Mouse (Mus musculus): ENCODE data around the gene Fam181a. TPM values are rescaled to one million over a fixed set of nuclear protein-coding genes. Genes with fewer than 3 reads are reported as not detected.

Gene Fam181a
- polyA plus RNA-seq, 1 experiment = 0.47 TPM

DNA sequence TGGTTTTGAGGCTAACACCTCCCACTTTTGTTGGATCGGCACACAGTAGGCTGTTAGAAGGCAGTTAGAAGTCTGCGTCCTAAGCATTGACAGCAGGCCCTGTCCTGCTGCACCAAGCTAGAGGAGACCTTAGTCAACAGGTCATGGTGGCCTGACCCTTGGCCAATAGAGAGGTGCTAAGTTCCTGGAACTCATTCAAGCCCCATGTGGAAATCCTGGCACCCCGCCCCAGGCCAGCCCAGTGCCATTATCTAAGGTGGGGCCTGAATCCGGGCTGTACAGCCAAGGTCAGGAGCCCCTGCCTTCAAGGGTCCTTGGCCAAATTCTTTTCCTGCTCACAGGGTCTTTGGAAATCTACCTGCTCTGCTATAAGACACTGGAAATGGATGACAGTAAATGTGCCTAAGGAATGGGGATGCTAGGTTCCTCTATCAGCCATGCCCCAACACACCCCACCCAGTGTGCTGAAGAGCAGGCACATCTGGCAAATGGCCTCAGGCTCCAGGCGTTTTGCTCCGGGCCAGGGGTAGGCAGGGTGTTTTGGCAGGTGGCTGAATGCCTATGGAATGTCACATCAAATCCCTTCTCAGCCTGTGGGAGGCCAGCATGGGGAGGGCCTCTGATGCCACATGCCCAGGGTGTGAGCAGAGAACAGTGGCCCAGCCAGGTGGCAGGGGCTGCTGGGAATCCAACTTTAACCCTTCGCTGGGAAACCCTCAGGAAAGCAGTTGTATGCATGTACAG lies 17.8 kb downstream of the Fam181a start:
- peaks cover 12% of the 10 kb centered on the region for H3K4me1 ChIP-seq (ENCODE audit: control insufficient read depth, insufficient read depth, low read length)
- WGBS = 41% methylated on average over 7 of the region's 7 CpGs
- no peak overlapping the region for H3K4me3 ChIP-seq (replicated peaks; ENCODE audit: extremely low read depth, low read depth, low read length)
- TF ChIP-seq POLR2A (IDR thresholded peaks at IDR 0.05; ENCODE audit: borderline replicate concordance, extremely low read depth, low read depth, low read length) (no peak), CTCF (IDR thresholded peaks at IDR 0.05; ENCODE audit: insufficient read depth, low read length) (no peak)
- DNase-seq = peak; percentile 72

DNA sequence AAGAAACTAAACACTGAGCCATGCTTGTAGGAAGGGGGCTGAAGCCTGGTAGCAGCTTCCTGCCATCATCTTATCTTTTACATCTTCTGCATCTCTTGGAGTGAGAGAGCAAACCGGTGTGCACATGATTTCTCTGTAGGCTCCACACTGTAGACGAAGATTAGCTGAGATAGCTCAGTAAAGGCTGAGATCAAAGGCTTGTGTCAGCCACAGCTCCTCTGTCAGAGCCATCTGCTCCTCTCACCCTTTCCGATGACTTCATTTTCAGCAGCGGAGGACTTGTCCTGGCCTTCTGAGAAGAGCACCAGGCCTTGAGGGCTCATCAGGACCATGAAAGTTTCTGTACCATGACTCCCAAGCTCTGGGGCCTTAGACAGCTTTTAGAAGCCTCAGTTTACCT lies 20.7 kb downstream of the Fam181a start:
- TF ChIP-seq POLR2A (IDR thresholded peaks at IDR 0.05; ENCODE audit: borderline replicate concordance, extremely low read depth, low read depth, low read length) (no peak), CTCF (IDR thresholded peaks at IDR 0.05; ENCODE audit: insufficient read depth, low read length) (no peak)
- H3K4me3 ChIP-seq (replicated peaks; ENCODE audit: extremely low read depth, low read depth, low read length) = no peak overlapping the region
- 45% methylated on average over 4 of the region's 4 CpGs for WGBS
- H3K4me1 ChIP-seq (ENCODE audit: control insufficient read depth, insufficient read depth, low read length) = peaks cover 7% of the 10 kb centered on the region; the same call in 1 of the 2 replicates
- no peak for DNase-seq

- DNase-seq = no peak
- no peak for TF ChIP-seq CTCF (IDR thresholded peaks at IDR 0.05; ENCODE audit: insufficient read depth, low read length)
- TF ChIP-seq POLR2A (IDR thresholded peaks at IDR 0.05; ENCODE audit: borderline replicate concordance, extremely low read depth, low read depth, low read length) = no peak
- Histone ChIP-seq H3K4me3 (replicated peaks; ENCODE audit: extremely low read depth, low read depth, low read length) (no peak overlapping the region), H3K4me1 (ENCODE audit: control insufficient read depth, insufficient read depth, low read length) (peaks cover 7% of the 10 kb centered on the region; the same call in 1 of the 2 replicates)
- WGBS = 51% methylated on average over 2 of the region's 2 CpGs
These were observed 22.1 kb downstream of the Fam181a start for GRCm38 (mm10) chr12:103332879-103333278.

DNA sequence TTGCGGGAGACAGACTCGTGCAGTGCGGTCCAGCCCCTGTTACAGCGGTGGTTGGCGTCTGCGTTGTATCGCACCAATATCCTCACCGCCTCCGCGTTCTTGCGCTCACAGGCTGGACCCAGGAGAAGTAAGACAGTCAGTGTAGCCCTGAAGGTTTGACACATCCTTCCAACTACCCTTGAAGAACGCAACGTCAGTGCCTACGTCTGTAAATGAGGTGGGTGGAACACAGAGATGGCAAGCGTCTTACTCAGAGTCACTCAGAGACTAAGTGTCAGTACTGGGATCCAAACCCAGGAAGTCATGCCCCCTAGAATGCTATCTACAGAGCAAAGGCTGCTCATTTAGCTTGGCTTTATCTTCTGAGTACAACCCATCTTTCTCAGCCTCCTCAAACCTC lies 22.7 kb downstream of the Fam181a start:
- WGBS = 94% methylated on average over 15 of the region's 15 CpGs
- Histone ChIP-seq H3K4me3 (replicated peaks; ENCODE audit: extremely low read depth, low read depth, low read length) (no peak overlapping the region), H3K4me1 (ENCODE audit: control insufficient read depth, insufficient read depth, low read length) (peaks cover 5% of the 10 kb centered on the region; the same call in 1 of the 2 replicates)
- no peak for DNase-seq
- no peak for TF ChIP-seq CTCF (IDR thresholded peaks at IDR 0.05; ENCODE audit: insufficient read depth, low read length)
- TF ChIP-seq POLR2A (IDR thresholded peaks at IDR 0.05; ENCODE audit: borderline replicate concordance, extremely low read depth, low read depth, low read length) = no peak

DNA sequence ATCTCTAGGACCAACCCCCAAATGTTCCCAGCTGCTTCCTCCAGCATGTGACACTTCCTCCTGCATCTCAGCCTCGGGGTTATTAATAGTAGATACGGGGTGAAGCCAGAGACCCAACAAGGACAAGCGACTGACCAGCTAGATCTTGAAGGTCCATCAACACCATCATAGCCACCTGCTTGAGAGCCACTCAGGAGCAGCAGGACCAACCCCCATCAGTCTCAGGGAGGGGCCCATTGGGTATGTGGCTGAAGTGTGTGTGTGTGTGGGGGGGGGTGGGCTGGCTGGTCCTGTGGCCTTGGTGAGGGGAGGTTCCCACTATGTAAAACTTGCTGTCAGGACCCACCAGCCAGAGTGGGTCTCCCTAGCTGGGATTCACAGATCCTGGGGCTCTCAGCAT lies 26.0 kb downstream of the Fam181a start:
- TF ChIP-seq POLR2A (IDR thresholded peaks at IDR 0.05; ENCODE audit: borderline replicate concordance, extremely low read depth, low read depth, low read length) (no peak), CTCF (IDR thresholded peaks at IDR 0.05; ENCODE audit: insufficient read depth, low read length) (no peak)
- 45% methylated on average over 3 of the region's 3 CpGs for WGBS
- DNase-seq = no peak
- Histone ChIP-seq H3K4me1 (ENCODE audit: control insufficient read depth, insufficient read depth, low read length) (peaks cover 3% of the 10 kb centered on the region; the same call in 1 of the 2 replicates), H3K4me3 (replicated peaks; ENCODE audit: extremely low read depth, low read depth, low read length) (no peak overlapping the region)

DNA sequence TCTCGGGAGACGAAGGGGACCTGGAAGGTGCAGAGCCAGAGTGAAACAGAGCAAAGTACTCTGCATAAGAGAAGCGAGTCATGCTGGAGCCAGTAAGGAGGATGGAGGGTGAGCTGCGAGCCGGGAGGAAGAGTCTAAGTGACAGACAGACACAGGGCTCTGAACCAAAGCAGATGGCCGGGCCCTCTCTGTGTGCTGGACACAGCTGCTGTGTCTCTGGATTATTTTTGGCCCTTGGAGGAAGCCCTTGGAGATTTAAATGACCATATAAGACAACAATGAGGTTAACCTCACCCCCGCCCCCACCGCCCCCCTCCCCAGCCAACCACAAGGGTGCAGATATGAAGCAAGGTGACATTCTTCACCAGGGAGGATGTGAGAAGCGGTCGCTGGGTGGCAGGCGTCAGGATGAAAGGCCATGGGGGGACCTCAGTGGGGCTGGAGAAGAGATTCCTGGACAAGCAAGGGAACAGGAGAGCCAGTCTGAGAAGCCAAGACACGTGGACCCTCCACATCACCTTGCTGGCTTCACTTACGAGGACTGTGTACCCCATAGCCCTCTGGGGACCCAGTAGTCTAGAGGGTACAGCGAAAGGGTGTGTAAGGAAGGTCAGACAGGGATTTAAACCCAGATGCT lies 27.5 kb downstream of the Fam181a start:
- TF ChIP-seq CTCF (IDR thresholded peaks at IDR 0.05; ENCODE audit: insufficient read depth, low read length) (no peak), POLR2A (IDR thresholded peaks at IDR 0.05; ENCODE audit: borderline replicate concordance, extremely low read depth, low read depth, low read length) (no peak)
- WGBS = 55% methylated on average over 14 of the region's 14 CpGs
- no peak overlapping the region for H3K4me3 ChIP-seq (replicated peaks; ENCODE audit: extremely low read depth, low read depth, low read length)
- DNase-seq = no peak
- H3K4me1 ChIP-seq (ENCODE audit: control insufficient read depth, insufficient read depth, low read length) = peaks cover 3% of the 10 kb centered on the region; the same call in 1 of the 2 replicates

- 66% methylated on average over 5 of the region's 5 CpGs for WGBS
- Histone ChIP-seq H3K4me1 (ENCODE audit: control insufficient read depth, insufficient read depth, low read length) (peaks cover 3% of the 10 kb centered on the region; the same call in 1 of the 2 replicates), H3K4me3 (replicated peaks; ENCODE audit: extremely low read depth, low read depth, low read length) (no peak overlapping the region)
- no peak for TF ChIP-seq CTCF (IDR thresholded peaks at IDR 0.05; ENCODE audit: insufficient read depth, low read length)
- TF ChIP-seq POLR2A (IDR thresholded peaks at IDR 0.05; ENCODE audit: borderline replicate concordance, extremely low read depth, low read depth, low read length) = no peak
- DNase-seq = no peak
These were observed 30.4 kb downstream of the Fam181a start for GRCm38 (mm10) chr12:103341212-103341611.

- 71% methylated on average over 8 of the region's 8 CpGs for WGBS
These were observed 32.7 kb downstream of the Fam181a start for GRCm38 (mm10) chr12:103343456-103343855.

DNA sequence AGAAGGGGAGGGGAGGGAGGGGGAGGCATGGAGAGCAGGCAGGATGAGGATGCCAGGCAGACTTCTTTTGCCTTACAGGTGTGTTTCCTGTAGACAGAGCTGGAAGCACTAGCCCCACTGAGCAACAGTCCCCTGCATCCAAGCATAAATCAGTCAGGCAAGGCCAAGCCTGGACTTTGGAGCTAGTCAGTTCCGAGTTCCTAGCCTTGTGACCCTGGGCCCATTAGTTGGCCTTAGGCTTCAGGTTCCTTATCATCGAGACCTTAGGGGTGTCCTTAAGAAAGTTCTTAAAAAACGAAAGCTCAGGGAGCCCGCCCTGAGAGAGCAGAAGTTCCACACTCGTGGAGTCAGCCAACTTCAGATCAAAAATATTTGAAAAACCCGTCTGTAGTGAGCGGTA lies 34.2 kb downstream of the Fam181a start:
- no peak for DNase-seq
- Histone ChIP-seq H3K4me3 (replicated peaks; ENCODE audit: extremely low read depth, low read depth, low read length) (no peak overlapping the region), H3K4me1 (ENCODE audit: control insufficient read depth, insufficient read depth, low read length) (peaks cover 5% of the 10 kb centered on the region)
- TF ChIP-seq CTCF (IDR thresholded peaks at IDR 0.05; ENCODE audit: insufficient read depth, low read length) (no peak), POLR2A (IDR thresholded peaks at IDR 0.05; ENCODE audit: borderline replicate concordance, extremely low read depth, low read depth, low read length) (no peak)
- WGBS = 63% methylated on average over 7 of the region's 7 CpGs

More at GRCm38 (mm10) chr12:103343456-103343855, 32.7 kb downstream of the Fam181a start:
- no peak overlapping the region for H3K4me3 ChIP-seq (replicated peaks; ENCODE audit: extremely low read depth, low read depth, low read length)
- TF ChIP-seq CTCF (IDR thresholded peaks at IDR 0.05; ENCODE audit: insufficient read depth, low read length) = no peak
- TF ChIP-seq POLR2A (IDR thresholded peaks at IDR 0.05; ENCODE audit: borderline replicate concordance, extremely low read depth, low read depth, low read length) = no peak
- DNase-seq = no peak
- peaks cover 5% of the 10 kb centered on the region for H3K4me1 ChIP-seq (ENCODE audit: control insufficient read depth, insufficient read depth, low read length)

Data from lung, adult 2 months (tissue).